Mouse (Mus musculus) embryonic stem cell, embryonic (primary cell): ENCODE measurements at regions not wholly inside any gene's neighbourhood (a gene's known extent, or its start where the extent isn't known, plus 50 kb on each side); places are given as distances from the start of the nearest gene placed in this dataset.
"Not testable (repeated sequence)": the region's sequence is repeated elsewhere in the genome, so short reads cannot be mapped to it uniquely, and the experiment has no call there.

Experiments
- CTCF ChIA-PET, 4 experiments: fragments of 300-600 bp in 2 of 4; fragments of 350-600 bp in 2 of 4; sonication (Branson Sonifier 250); formaldehyde crosslinking; loops; one replicate each; lab custom pipeline; 2022; ENCODE audit warnings: inconsistent platforms in 2 of 4; lab: Charles Lee
- POLR2A ChIA-PET, 4 experiments: fragments of 300-600 bp in 2 of 4; fragments of 350-600 bp in 2 of 4; sonication (Branson Sonifier 250); formaldehyde crosslinking; loops; one replicate each; lab custom pipeline; 2022; ENCODE audit warnings: antibody characterized with exemption in 4 of 4, inconsistent platforms in 1 of 4; lab: Charles Lee

- ChIA-PET CTCF (interaction anchor here in 1 of 4 experiments (0.7 kb wide), 1 partner anchor 76 kb away, joined by 3 read pairs; no protein-coding TSS in a partner anchor), POLR2A (interaction anchor here in 1 of 4 experiments (0.6 kb wide), 2 partner anchors 66 to 100 kb away, joined by 3 read pairs; no protein-coding TSS in a partner anchor)
Observed at GRCm38 (mm10) chr3:84390769-84391168, 84.1 kb upstream of the Trim2 start.

- CTCF ChIA-PET, result interaction anchor here in 2 of 4 experiments (0.5 to 1.0 kb wide), 2 partner anchors 58 to 855 kb away, joined by 3 read pairs; no protein-coding TSS in a partner anchor
- POLR2A ChIA-PET, result no interaction called here
Observed at GRCm38 (mm10) chr3:84388486-84388885, 81.8 kb upstream of the Trim2 start.

GRCm38 (mm10) chr3:84385656-84386055, 79.0 kb upstream of the Trim2 start:
- CTCF ChIA-PET, result no interaction called here
- POLR2A ChIA-PET, result interaction anchor here in 1 of 4 experiments (1.2 kb wide), 1 partner anchor 105 kb away, joined by 3 read pairs; no protein-coding TSS in a partner anchor

GRCm38 (mm10) chr3:84383559-84383958, 76.9 kb upstream of the Trim2 start:
- ChIA-PET POLR2A (interaction anchor here in 1 of 4 experiments (1.2 kb wide), 1 partner anchor 95 kb away, joined by 3 read pairs; no protein-coding TSS in a partner anchor), CTCF (no interaction called here)

GRCm38 (mm10) chr3:84383038-84383437, 76.4 kb upstream of the Trim2 start:
- POLR2A ChIA-PET, CTCF ChIA-PET: not testable (repeated sequence)

GRCm38 (mm10) chr3:84382006-84382405, 75.3 kb upstream of the Trim2 start:
- ChIA-PET POLR2A (no interaction called here), CTCF (interaction anchor here in 1 of 4 experiments (0.5 kb wide), 1 partner anchor 154 kb away, joined by 3 read pairs; no protein-coding TSS in a partner anchor)

- POLR2A ChIA-PET, result no interaction called here
- CTCF ChIA-PET, result no interaction called here
Observed at GRCm38 (mm10) chr3:84378987-84379556, 72.4 kb upstream of the Trim2 start.

- ChIA-PET POLR2A (interaction anchor here in 1 of 4 experiments (1.1 kb wide), 1 partner anchor 20 kb away, joined by 3 read pairs; no protein-coding TSS in a partner anchor), CTCF (interaction anchor here in 1 of 4 experiments (1.0 kb wide), 1 partner anchor 24 kb away, joined by 4 read pairs; no protein-coding TSS in a partner anchor)
Observed at GRCm38 (mm10) chr3:84376510-84376909, 69.8 kb upstream of the Trim2 start.

GRCm38 (mm10) chr3:84375832-84376231, 69.2 kb upstream of the Trim2 start:
- CTCF ChIA-PET, result interaction anchor here in 3 of 4 experiments (0.6 to 1.0 kb wide), 4 partner anchors 23 to 1381 kb away, joined by 3 to 6 read pairs (median 4); no protein-coding TSS in a partner anchor
- POLR2A ChIA-PET, result interaction anchor here in 2 of 4 experiments (0.6 to 1.1 kb wide), 4 partner anchors 14 to 110 kb away, joined by 3 to 4 read pairs (median 3); no protein-coding TSS in a partner anchor

GRCm38 (mm10) chr3:84371842-84372241, 65.2 kb upstream of the Trim2 start:
- CTCF ChIA-PET, result no interaction called here

GRCm38 (mm10) chr3:84367145-84367740, 60.6 kb upstream of the Trim2 start:
- POLR2A ChIA-PET, result interaction anchor here in 1 of 4 experiments (1.1 to 1.9 kb wide), 2 partner anchors 9 to 11 kb away, joined by 5 to 6 read pairs; no protein-coding TSS in a partner anchor
- CTCF ChIA-PET, result interaction anchor here in 1 of 4 experiments (1.1 to 1.9 kb wide), 3 partner anchors 9 to 15 kb away, joined by 6 to 7 read pairs (median 7); no protein-coding TSS in a partner anchor

More at GRCm38 (mm10) chr3:84371842-84372241, 65.2 kb upstream of the Trim2 start:
- POLR2A ChIA-PET, result no interaction called here

- ChIA-PET CTCF (interaction anchor here in 1 of 4 experiments (1.1 kb wide), 1 partner anchor 8 kb away, joined by 7 read pairs; no protein-coding TSS in a partner anchor), POLR2A (interaction anchor here in 3 of 4 experiments (0.7 to 1.5 kb wide), 3 partner anchors 8 to 827 kb away, joined by 3 to 5 read pairs (median 4); no protein-coding TSS in a partner anchor)
Observed at GRCm38 (mm10) chr3:84358672-84359071, 52.0 kb upstream of the Trim2 start.

- ChIA-PET CTCF (interaction anchor here in 3 of 4 experiments (0.6 to 4.1 kb wide), 9 partner anchors 10 to 1297 kb away, joined by 4 to 22 read pairs (median 5); partner anchors contain the start of gene Fhdc1 (in 2 of the 3)), POLR2A (interaction anchor here in 3 of 4 experiments (0.6 to 1.6 kb wide), 6 partner anchors 10 to 146 kb away, joined by 3 to 11 read pairs (median 3); no protein-coding TSS in a partner anchor)
Observed at GRCm38 (mm10) chr3:84356690-84357014, 50.0 kb upstream of the Trim2 start.
